Mouse (Mus musculus) yolk sac, embryonic 10.5 days (tissue): ENCODE measurements at regions not wholly inside any gene's neighbourhood (a gene's known extent, or its start where the extent isn't known, plus 50 kb on each side); places are given as distances from the start of the nearest gene placed in this dataset.
A peak's percentile ranks its signal among the peaks of the same experiment; 100 is the strongest.

Source experiments
- DNase-seq: peaks from one replicate; pipeline ENCODE4 v3.0.0-alpha.2; 2017; ENCODE audit warnings: low spot score

- DNase-seq, result peak; percentile 38
Measured at GRCm38 (mm10) chr16:39285028-39285744, 392.7 kb downstream of the Igsf11 start.

GRCm38 (mm10) chr16:39286797-39287565 is 394.5 kb downstream of the Igsf11 start:
- DNase-seq, result no peak

- no peak for DNase-seq
Measured at GRCm38 (mm10) chr16:39298856-39299255, 406.4 kb downstream of the Igsf11 start.

- no peak for DNase-seq
Measured at GRCm38 (mm10) chr16:39302902-39303361, 410.5 kb downstream of the Igsf11 start.

- DNase-seq, result no peak
Measured at GRCm38 (mm10) chr16:39303371-39303770, 410.9 kb downstream of the Igsf11 start.

DNA sequence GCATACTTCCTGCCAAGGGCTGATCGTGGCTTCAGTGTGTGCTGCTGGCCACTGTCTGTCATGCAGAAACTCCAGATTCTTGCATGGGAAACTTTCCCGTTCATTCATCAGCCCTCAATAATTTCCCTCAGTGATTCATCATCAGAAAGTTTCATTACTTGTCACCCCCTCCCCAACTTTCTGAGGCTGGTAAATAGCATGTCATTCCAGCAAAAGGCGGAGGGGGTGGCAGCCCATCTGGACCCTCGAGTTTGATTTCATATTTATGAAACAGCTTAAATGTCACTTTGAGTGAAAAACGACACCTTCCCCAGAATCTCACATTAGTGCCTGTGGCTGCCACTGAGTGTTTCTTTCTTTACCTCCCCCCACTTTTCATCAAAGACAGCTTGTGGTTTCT is 415.5 kb downstream of the Igsf11 start:
- DNase-seq, result no peak

GRCm38 (mm10) chr16:39316752-39317594 is 424.5 kb downstream of the Igsf11 start:
- peak; percentile 13 for DNase-seq

- DNase-seq, result no peak
Measured at GRCm38 (mm10) chr16:39325627-39326026, 433.2 kb downstream of the Igsf11 start.

GRCm38 (mm10) chr16:39363657-39364056 is 471.2 kb downstream of the Igsf11 start:
- DNase-seq, result no peak

DNA sequence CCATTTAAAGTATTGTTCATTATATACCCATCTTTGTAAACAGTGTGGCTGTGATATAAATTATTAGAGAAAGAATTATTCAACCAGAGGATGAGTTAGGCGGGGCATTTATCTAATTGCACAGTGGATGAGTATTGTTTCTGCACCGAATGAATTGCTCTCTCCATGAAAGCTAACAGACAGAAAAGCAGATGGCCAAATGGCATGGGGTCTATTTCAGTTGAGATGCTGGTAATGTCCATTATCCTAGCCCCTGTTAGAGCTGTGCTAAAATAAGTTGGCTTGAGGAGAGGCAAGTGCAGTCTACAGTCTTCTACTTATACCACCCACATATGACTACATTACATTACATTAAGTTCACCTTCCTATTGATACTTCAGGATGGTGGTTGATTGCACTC is 475.8 kb downstream of the Igsf11 start:
- DNase-seq, result no peak

DNA sequence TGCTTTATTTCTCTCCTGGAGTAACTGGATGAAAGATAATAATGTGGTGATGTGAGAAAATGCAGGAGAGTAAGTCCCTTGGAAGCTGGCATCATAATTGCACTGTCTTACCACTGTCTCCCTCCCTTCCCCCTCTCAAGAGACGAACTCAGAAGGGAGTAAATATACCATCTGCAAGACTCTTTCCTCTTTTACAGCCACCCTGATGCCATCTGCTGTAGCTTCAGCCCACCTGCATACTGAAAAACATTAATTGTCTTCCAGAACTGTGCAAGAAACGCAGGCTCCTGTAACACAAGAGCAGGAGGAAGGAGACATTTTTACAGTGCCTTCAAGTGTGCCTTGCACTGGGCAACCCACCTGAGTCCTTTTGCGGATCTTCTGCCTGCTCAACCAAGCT is 482.1 kb downstream of the Igsf11 start:
- DNase-seq, result no peak

DNA sequence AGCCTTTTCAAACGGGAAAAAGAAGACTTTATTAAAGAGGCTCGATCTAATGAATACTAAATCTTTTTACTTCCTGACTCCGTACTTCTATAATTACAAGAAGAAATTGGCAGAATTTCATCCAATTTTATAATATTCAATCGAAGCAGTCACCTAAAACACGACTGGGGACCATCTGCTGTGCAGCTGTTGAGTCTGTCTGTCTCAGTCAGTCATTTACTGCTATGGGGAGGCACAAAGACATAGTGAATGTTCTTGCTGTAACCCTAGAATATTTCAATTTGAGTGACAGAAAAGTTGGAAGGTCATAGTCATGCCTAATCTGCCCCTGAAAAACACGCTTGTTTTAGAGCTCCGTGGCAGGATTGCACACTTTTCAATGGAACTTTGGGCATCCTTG is 487.5 kb downstream of the Igsf11 start:
- no peak for DNase-seq

DNA sequence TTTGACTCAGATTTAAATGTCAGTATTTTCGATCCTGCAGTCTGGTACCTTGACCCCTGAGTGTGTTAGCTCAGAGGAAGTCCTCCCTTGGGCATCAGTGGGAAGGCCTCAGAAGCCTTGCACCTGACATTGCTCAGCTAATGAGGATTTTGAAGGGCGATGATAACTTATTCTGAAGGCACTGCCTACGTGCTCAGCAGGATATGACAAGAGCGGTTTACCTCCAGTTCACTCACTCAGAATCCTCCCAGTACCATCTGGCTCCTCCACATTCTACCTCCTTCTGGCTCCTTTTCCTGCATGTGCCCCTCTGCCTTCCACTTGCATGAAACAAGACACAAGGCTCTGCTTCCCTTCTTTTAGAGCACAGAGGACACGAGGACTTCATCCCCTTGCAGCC is 497.5 kb downstream of the Igsf11 start:
- DNase-seq, result no peak

- DNase-seq, result no peak
Measured at GRCm38 (mm10) chr16:39390626-39391025, 498.2 kb downstream of the Igsf11 start.

DNA sequence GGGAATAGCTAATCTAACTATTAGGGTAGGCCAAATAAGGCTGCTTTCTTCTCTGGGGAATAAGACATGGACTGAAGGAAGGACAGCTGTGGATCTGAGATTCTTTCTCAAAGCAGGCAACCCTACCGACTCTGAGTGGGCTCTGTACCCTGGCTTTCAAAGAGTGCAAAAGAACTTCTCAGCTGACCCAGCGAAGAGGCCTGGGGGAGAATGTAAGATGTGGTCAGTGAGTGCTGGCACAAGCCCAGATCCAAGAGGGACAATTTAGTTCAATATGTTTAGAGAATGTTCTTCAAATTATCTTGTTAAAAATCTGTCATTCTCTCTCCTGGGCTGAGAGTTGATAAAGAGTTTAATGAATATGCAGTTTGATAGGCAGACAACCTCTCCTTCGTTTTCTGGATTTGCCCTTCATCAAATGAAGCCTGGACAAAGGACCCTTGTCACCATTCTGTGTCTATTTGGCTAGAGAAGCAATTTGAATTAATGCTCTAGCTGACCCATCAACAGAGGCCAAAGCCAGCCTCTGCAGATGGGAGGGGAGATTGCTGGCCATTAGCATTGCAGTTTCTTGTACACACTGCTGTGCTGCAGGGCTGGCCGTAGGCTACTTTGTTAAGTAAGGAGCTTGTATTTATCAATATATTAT is 509.8 kb downstream of the Igsf11 start:
- no peak for DNase-seq

DNA sequence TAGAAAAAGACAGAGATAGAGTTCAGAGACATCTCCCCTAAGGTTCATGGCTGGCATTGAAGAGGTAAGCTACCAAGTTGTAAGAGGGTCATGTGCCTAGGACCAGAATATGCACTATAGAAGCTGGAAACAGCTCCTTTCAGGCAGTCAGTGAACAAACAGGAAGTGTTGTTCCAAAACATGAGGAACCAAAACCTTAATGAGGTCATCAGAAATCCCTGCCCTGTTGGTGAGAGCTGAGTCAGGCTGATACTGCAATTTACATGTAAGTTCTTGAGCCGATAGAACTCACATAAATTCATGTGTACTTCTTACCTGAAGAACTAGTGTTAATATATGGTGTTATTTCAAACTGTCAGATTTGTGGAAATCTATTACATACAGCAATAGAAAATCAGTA is 539.1 kb downstream of the Igsf11 start:
- no peak for DNase-seq

- DNase-seq, result no peak
Measured at GRCm38 (mm10) chr16:39445740-39446139, 538.4 kb upstream of the Lsamp start.

DNA sequence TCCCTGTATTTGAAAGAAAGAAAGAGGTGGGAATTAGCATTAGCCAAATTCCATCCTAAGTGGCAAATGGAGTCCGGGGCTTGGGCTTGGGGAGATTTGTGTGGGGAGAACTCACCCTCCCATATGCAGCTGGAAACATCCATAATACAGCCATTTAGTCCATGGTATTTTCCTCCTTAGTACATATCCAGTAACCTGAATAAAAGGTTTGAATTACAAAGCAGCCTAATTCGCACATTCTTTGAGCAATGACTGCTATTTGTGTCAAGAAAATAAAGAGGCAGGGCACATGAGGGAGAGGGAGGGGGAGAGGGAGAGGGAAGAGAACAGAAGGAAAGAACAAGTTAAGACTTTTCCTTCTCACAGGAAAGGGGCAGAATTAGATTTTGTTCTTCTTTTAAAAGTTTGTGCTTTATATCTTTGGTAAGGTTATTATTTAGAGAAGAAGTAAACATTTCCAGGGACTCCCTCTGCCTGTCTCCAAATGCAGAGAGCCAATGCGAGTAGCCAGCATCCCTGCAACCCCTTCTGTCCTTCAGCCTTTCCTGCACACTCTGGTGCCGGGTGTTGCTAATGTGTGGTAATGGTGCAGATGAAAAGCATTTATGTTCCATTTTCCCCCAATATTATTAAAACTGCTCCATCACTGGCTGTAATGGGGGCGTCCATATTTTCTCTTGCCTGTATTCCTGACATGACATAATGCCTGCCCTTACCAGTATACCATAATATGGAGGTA is 530.6 kb upstream of the Lsamp start:
- no peak for DNase-seq
